Mouse (Mus musculus): Measurements from ENCODE around the gene Cdk6. TPM values are rescaled to one million over a fixed set of nuclear protein-coding genes. Genes with fewer than 3 reads are reported as not detected.

Cdk6 gene
- total and polyA plus RNA-seq, 2 experiments from 2014 or later = 9.4 to 19.8 TPM

- 86% methylated on average over 5 of the region's 5 CpGs for WGBS
- ATAC-seq (no peak), DNase-seq (no peak)
- no peaks in the 10 kb centered on the region for H3K36me3 ChIP-seq (ENCODE audit: insufficient read depth)
- no peak overlapping the region for H3K9ac ChIP-seq
- H3K4me1 ChIP-seq (ENCODE audit: insufficient read depth) = 0 out of 2 replicates have a peak, but pooled peaks cover 4% of the 10 kb centered on the region
- no peak overlapping the region for H3K27ac ChIP-seq (ENCODE audit: low read depth, low read length)
- H3K9me3 ChIP-seq (ENCODE audit: low read length) = no peaks in the 10 kb centered on the region
- H3K27me3 ChIP-seq (ENCODE audit: insufficient read depth, low read length) = no peaks in the 10 kb centered on the region
- no peak for TF ChIP-seq CTCF (IDR thresholded peaks at IDR 0.05; ENCODE audit: low read depth)
- no peak overlapping the region for H3K4me3 ChIP-seq (ENCODE audit: low read depth, low read length)
- H3K4me2 ChIP-seq (ENCODE audit: low read depth) = no peak overlapping the region
These were observed 17.6 kb downstream of the Cdk6 start for GRCm38 (mm10) chr5:3358687-3359520.

- no peak for TF ChIP-seq CTCF (IDR thresholded peaks at IDR 0.05; ENCODE audit: low read depth)
- H3K4me2 ChIP-seq (ENCODE audit: low read depth) = no peak overlapping the region
- WGBS = 80% methylated on average over 7 of the region's 7 CpGs
- no peak overlapping the region for H3K27ac ChIP-seq (ENCODE audit: low read depth, low read length)
- H3K4me1 ChIP-seq (ENCODE audit: insufficient read depth) = 0 out of 2 replicates have a peak, but pooled peaks cover 4% of the 10 kb centered on the region
- H3K9ac ChIP-seq = no peak overlapping the region
- no peak overlapping the region for H3K4me3 ChIP-seq (ENCODE audit: low read depth, low read length)
- no peaks in the 10 kb centered on the region for H3K27me3 ChIP-seq (ENCODE audit: insufficient read depth, low read length)
- ATAC-seq (no peak), DNase-seq (no peak)
- H3K36me3 ChIP-seq (ENCODE audit: insufficient read depth) = no peaks in the 10 kb centered on the region
- H3K9me3 ChIP-seq (ENCODE audit: low read length) = no peaks in the 10 kb centered on the region
These were observed 18.6 kb downstream of the Cdk6 start for GRCm38 (mm10) chr5:3359914-3360313.

GRCm38 (mm10) chr5:3361252-3361651 lies 20.0 kb downstream of the Cdk6 start:
- 97% methylated on average over 5 of the region's 5 CpGs for WGBS
- Histone ChIP-seq H3K27ac (ENCODE audit: low read depth, low read length) (no peak overlapping the region), H3K4me1 (ENCODE audit: insufficient read depth) (no peaks in the 10 kb centered on the region), H3K4me2 (ENCODE audit: low read depth) (no peak overlapping the region), H3K36me3 (ENCODE audit: insufficient read depth) (no peaks in the 10 kb centered on the region), H3K4me3 (ENCODE audit: low read depth, low read length) (no peak overlapping the region), H3K9me3 (ENCODE audit: low read length) (no peaks in the 10 kb centered on the region), H3K27me3 (ENCODE audit: insufficient read depth, low read length) (no peaks in the 10 kb centered on the region), H3K9ac (no peak overlapping the region)
- DNase-seq = no peak
- no peak for ATAC-seq
- TF ChIP-seq CTCF (IDR thresholded peaks at IDR 0.05; ENCODE audit: low read depth) = no peak

GRCm38 (mm10) chr5:3362111-3362510 lies 20.8 kb downstream of the Cdk6 start:
- H3K4me2 ChIP-seq (ENCODE audit: low read depth) = no peak overlapping the region
- H3K4me1 ChIP-seq (ENCODE audit: insufficient read depth) = no peaks in the 10 kb centered on the region
- H3K36me3 ChIP-seq (ENCODE audit: insufficient read depth) = no peaks in the 10 kb centered on the region
- H3K9ac ChIP-seq = no peak overlapping the region
- no peak overlapping the region for H3K4me3 ChIP-seq (ENCODE audit: low read depth, low read length)
- no peaks in the 10 kb centered on the region for H3K27me3 ChIP-seq (ENCODE audit: insufficient read depth, low read length)
- H3K27ac ChIP-seq (ENCODE audit: low read depth, low read length) = no peak overlapping the region
- no peak for TF ChIP-seq CTCF (IDR thresholded peaks at IDR 0.05; ENCODE audit: low read depth)
- no peak for DNase-seq
- no peak for ATAC-seq
- 89% methylated on average over 8 of the region's 8 CpGs for WGBS
- no peaks in the 10 kb centered on the region for H3K9me3 ChIP-seq (ENCODE audit: low read length)

GRCm38 (mm10) chr5:3363036-3363983 lies 22.0 kb downstream of the Cdk6 start:
- ATAC-seq = no peak

GRCm38 (mm10) chr5:3367045-3367444 lies 25.8 kb downstream of the Cdk6 start:
- no peak overlapping the region for H3K9ac ChIP-seq
- DNase-seq = no peak
- H3K27ac ChIP-seq (ENCODE audit: low read depth, low read length) = no peak overlapping the region
- no peak overlapping the region for H3K4me2 ChIP-seq (ENCODE audit: low read depth)
- no peaks in the 10 kb centered on the region for H3K36me3 ChIP-seq (ENCODE audit: insufficient read depth)
- H3K9me3 ChIP-seq (ENCODE audit: low read length) = no peaks in the 10 kb centered on the region
- TF ChIP-seq CTCF (IDR thresholded peaks at IDR 0.05; ENCODE audit: low read depth) = no peak
- no peaks in the 10 kb centered on the region for H3K4me1 ChIP-seq (ENCODE audit: insufficient read depth)
- 97% methylated on average over 4 of the region's 4 CpGs for WGBS
- no peak for ATAC-seq
- no peak overlapping the region for H3K4me3 ChIP-seq (ENCODE audit: low read depth, low read length)
- H3K27me3 ChIP-seq (ENCODE audit: insufficient read depth, low read length) = no peaks in the 10 kb centered on the region

More at GRCm38 (mm10) chr5:3363036-3363983, 22.0 kb downstream of the Cdk6 start:
- H3K27me3 ChIP-seq (ENCODE audit: insufficient read depth, low read length) = no peaks in the 10 kb centered on the region
- no peaks in the 10 kb centered on the region for H3K36me3 ChIP-seq (ENCODE audit: insufficient read depth)
- H3K9ac ChIP-seq = no peak overlapping the region
- no peaks in the 10 kb centered on the region for H3K9me3 ChIP-seq (ENCODE audit: low read length)
- no peaks in the 10 kb centered on the region for H3K4me1 ChIP-seq (ENCODE audit: insufficient read depth)
- DNase-seq = no peak
- no peak overlapping the region for H3K4me3 ChIP-seq (ENCODE audit: low read depth, low read length)
- 66% methylated on average over 15 of the region's 15 CpGs for WGBS
- no peak for TF ChIP-seq CTCF (IDR thresholded peaks at IDR 0.05; ENCODE audit: low read depth)
- H3K27ac ChIP-seq (ENCODE audit: low read depth, low read length) = no peak overlapping the region
- no peak overlapping the region for H3K4me2 ChIP-seq (ENCODE audit: low read depth)

All from forebrain, postnatal 0 days (tissue).